Mouse (Mus musculus): ENCODE measurements at regions not wholly inside any gene's neighbourhood (a gene's known extent, or its start where the extent isn't known, plus 50 kb on each side); places are given as distances from the start of the nearest gene placed in this dataset.
A peak's percentile ranks its signal among the peaks of the same experiment; 100 is the strongest.

- Histone ChIP-seq H3K4me3 (ENCODE audit: insufficient read depth, low read depth, low read length) (peak overlapping the region; percentile 14; the same call in 1 of the 2 replicates), H3K4me1 (ENCODE audit: control insufficient read depth, insufficient read depth, low read length) (no peaks in the 10 kb centered on the region), H3K27ac (ENCODE audit: insufficient read depth, low read depth, low read length) (no peak overlapping the region)
- TF ChIP-seq CTCF (IDR thresholded peaks at IDR 0.05; ENCODE audit: insufficient read depth, low read depth, low read length) (no peak), POLR2A (IDR thresholded peaks at IDR 0.05; ENCODE audit: insufficient read depth, low read depth, low read length) (no peak)
- 79% methylated on average over 8 of the region's 8 CpGs for WGBS
Observed at GRCm38 (mm10) chr12:113425209-113426070, 63.9 kb upstream of the Adam6b start.

- no peak overlapping the region for H3K27ac ChIP-seq (ENCODE audit: insufficient read depth, low read depth, low read length)
- WGBS = 85% methylated on average over 4 of the region's 4 CpGs
- TF ChIP-seq CTCF (IDR thresholded peaks at IDR 0.05; ENCODE audit: insufficient read depth, low read depth, low read length) = no peak
- no peak for TF ChIP-seq POLR2A (IDR thresholded peaks at IDR 0.05; ENCODE audit: insufficient read depth, low read depth, low read length)
- H3K4me3 ChIP-seq (ENCODE audit: insufficient read depth, low read depth, low read length) = no peak overlapping the region; the same call in 1 of the 2 replicates
- H3K4me1 ChIP-seq (ENCODE audit: control insufficient read depth, insufficient read depth, low read length) = no peaks in the 10 kb centered on the region
Observed at GRCm38 (mm10) chr12:113426636-113427035, 62.7 kb upstream of the Adam6b start.

- 72% methylated on average over 4 of the region's 4 CpGs for WGBS
- no peak overlapping the region for H3K4me3 ChIP-seq (ENCODE audit: insufficient read depth, low read depth, low read length)
- no peaks in the 10 kb centered on the region for H3K4me1 ChIP-seq (ENCODE audit: control insufficient read depth, insufficient read depth, low read length)
- H3K27ac ChIP-seq (ENCODE audit: insufficient read depth, low read depth, low read length) = no peak overlapping the region
- TF ChIP-seq CTCF (IDR thresholded peaks at IDR 0.05; ENCODE audit: insufficient read depth, low read depth, low read length) (no peak), POLR2A (IDR thresholded peaks at IDR 0.05; ENCODE audit: insufficient read depth, low read depth, low read length) (no peak)
Observed at GRCm38 (mm10) chr12:113427339-113427738, 62.0 kb upstream of the Adam6b start.

- TF ChIP-seq CTCF (IDR thresholded peaks at IDR 0.05; ENCODE audit: insufficient read depth, low read depth, low read length) (no peak), POLR2A (IDR thresholded peaks at IDR 0.05; ENCODE audit: insufficient read depth, low read depth, low read length) (no peak)
- Histone ChIP-seq H3K4me3 (ENCODE audit: insufficient read depth, low read depth, low read length) (no peak overlapping the region), H3K27ac (ENCODE audit: insufficient read depth, low read depth, low read length) (no peak overlapping the region), H3K4me1 (ENCODE audit: control insufficient read depth, insufficient read depth, low read length) (no peaks in the 10 kb centered on the region)
- WGBS = 71% methylated on average over 3 of the region's 3 CpGs
Observed at GRCm38 (mm10) chr12:113428461-113428860, 60.9 kb upstream of the Adam6b start.

GRCm38 (mm10) chr12:113428901-113429300 lies 60.4 kb upstream of the Adam6b start:
- no peaks in the 10 kb centered on the region for H3K4me1 ChIP-seq (ENCODE audit: control insufficient read depth, insufficient read depth, low read length)
- TF ChIP-seq CTCF (IDR thresholded peaks at IDR 0.05; ENCODE audit: insufficient read depth, low read depth, low read length) (no peak), POLR2A (IDR thresholded peaks at IDR 0.05; ENCODE audit: insufficient read depth, low read depth, low read length) (no peak)
- WGBS = 74% methylated on average over 2 of the region's 2 CpGs
- H3K27ac ChIP-seq (ENCODE audit: insufficient read depth, low read depth, low read length) = no peak overlapping the region
- H3K4me3 ChIP-seq (ENCODE audit: insufficient read depth, low read depth, low read length) = no peak overlapping the region

- no peaks in the 10 kb centered on the region for H3K4me1 ChIP-seq (ENCODE audit: control insufficient read depth, insufficient read depth, low read length)
- H3K4me3 ChIP-seq (ENCODE audit: insufficient read depth, low read depth, low read length) = no peak overlapping the region
- 90% methylated on average over 6 of the region's 6 CpGs for WGBS
- TF ChIP-seq POLR2A (IDR thresholded peaks at IDR 0.05; ENCODE audit: insufficient read depth, low read depth, low read length) = no peak
- TF ChIP-seq CTCF (IDR thresholded peaks at IDR 0.05; ENCODE audit: insufficient read depth, low read depth, low read length) = no peak
- no peak overlapping the region for H3K27ac ChIP-seq (ENCODE audit: insufficient read depth, low read depth, low read length)
Observed at GRCm38 (mm10) chr12:113430340-113430739, 59.0 kb upstream of the Adam6b start.
